Mouse (Mus musculus): ENCODE results near the gene Sox6.

DNA sequence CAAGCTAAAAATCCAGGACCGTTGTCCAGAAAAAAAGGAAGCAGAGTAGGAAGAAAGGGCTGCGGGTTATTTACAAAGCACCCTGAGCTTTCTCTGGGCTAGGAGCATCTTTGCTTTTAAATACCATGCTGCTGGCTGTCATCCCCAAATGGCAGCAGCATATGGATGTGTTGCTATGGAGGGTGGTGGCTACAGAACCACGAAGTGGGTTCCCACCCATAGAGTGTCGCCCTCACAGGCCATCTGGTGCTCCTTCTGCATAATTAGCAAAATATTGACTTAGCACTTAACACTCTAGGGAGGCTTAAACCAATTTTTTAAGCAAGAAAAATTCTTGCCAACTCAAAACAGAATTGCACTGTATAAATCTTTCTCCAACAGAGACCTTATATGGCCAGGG is 72.4 kb downstream of the Sox6 start:
- TF ChIP-seq CTCF (conservative IDR thresholded peaks at IDR 0.05; ENCODE audit: low read length) (no peak), NANOG (IDR thresholded peaks at IDR 0.05; ENCODE audit: borderline replicate concordance, low read length) (no peak), POU5F1 (IDR thresholded peaks at IDR 0.05; ENCODE audit: borderline replicate concordance, low read length) (no peak)
